Mouse (Mus musculus) cortical plate, adult 2 months (tissue): ENCODE measurements around the gene Sez6.

ENCODE experiments used
- CTCF ChIP-seq: fragments of 200-500 bp; IDR thresholded peaks from 2 replicates; pipeline ENCODE4 v1.5.1; 2011; ENCODE audit warnings: mild to moderate bottlenecking, control low read depth, low read length; ENCODE audit not compliant: insufficient read depth; ENCODE audit errors: extremely low read depth
- POLR2A ChIP-seq: fragments of 200-500 bp; IDR thresholded peaks from 2 replicates; pipeline ENCODE4 v1.6.1; 2011; ENCODE audit warnings: mild to moderate bottlenecking, low read length, control low read depth; ENCODE audit not compliant: insufficient read depth; ENCODE audit errors: extremely low read depth

- no peak for TF ChIP-seq POLR2A
- no peak for TF ChIP-seq CTCF
Measured at GRCm38 (mm10) chr11:77965101-77966036, 34.8 kb downstream of the Sez6 start.
